Mouse (Mus musculus) right cerebral cortex, postnatal 14 days (tissue): ENCODE results near the gene Whamm.

Source experiments
- DNase-seq: peaks from one replicate; pipeline ENCODE4 v3.0.0; 2022

The Whamm gene

GRCm38 (mm10) chr7:81571108-81571940 lies at the start of gene Whamm:
Gene Whamm, plus strand, starts transcription at chr7:81571266.
- peak; percentile 85 for DNase-seq

DNA sequence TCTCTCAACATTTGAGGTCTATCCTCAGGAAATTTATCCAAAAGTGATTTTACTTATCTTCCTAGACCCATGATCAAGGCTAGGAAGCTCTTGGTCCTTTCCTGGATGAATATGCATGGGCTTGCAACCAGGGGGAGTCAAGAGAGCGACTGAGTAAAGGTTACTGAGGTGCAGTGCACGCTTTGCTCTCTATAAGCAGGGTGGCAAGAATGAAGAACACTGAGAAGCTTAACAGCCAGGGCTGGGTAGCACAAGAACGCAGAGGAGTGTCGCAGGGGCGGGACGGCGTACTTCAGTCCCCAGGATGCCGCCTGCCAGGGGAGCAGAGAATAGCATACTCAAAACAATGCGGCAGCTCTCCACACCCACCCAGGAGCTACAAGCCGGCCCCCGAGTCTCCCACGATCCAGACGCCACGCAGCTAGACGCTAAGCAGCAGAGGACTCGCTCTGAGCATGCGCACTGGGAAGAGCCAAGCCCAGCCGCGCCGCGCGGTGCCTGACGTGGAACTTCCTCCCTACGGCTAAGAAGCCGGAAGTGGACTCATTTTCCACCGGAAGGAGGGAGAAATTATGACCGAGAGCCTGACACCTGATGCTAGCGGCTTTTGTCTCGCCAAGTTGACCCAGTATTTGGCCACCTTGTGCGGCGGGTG lies 47.9 kb upstream of the Whamm start:
- peak; percentile 90 for DNase-seq

- no peak for DNase-seq
Measured at GRCm38 (mm10) chr7:81523663-81524017, 47.4 kb upstream of the Whamm start.

DNA sequence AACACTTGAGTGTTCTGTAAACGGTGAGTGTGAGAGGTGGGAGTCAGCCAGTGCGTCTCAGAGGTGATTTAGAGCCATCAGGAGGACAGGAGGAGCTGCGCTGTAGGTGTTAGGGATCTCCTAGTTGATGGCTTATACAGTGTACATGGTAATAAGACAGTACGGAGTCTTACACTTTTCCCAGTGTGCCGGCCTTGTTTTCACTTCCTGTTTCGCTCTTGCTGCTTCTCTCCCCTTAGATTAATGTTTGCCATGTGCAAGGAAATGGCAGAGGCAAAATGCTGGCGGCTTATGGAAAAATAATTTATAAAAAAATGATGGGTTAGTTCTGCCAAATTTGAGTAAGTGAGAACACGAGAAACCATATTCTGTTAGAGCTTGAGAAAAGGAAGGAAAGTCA lies 42.1 kb upstream of the Whamm start:
- DNase-seq: no peak

DNA sequence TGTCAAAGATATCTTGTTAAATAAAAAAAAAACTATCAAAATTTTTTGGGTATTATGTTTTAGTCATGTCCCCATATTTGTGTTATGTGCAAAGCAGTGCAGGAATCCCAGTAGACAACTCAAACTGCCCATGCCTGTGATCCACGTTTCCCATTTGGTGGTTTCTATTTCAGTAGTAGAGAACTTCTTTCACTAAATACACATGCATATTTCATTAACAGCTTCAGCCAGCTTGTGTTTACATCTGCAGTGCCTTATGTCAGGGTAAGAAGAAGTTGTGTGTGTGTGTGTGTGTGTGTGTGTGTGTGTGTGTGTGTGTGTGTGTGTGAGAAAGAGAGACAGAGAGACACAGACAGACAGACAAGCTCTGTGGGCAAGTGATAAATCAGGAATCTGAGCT lies 39.6 kb upstream of the Whamm start:
- no peak for DNase-seq

GRCm38 (mm10) chr7:81536478-81536877 lies 34.6 kb upstream of the Whamm start:
- DNase-seq: no peak

GRCm38 (mm10) chr7:81538070-81538675 lies 32.9 kb upstream of the Whamm start:
- peak; percentile 38 for DNase-seq

- DNase-seq: no peak
Measured at GRCm38 (mm10) chr7:81539565-81539964, 31.5 kb upstream of the Whamm start.

DNA sequence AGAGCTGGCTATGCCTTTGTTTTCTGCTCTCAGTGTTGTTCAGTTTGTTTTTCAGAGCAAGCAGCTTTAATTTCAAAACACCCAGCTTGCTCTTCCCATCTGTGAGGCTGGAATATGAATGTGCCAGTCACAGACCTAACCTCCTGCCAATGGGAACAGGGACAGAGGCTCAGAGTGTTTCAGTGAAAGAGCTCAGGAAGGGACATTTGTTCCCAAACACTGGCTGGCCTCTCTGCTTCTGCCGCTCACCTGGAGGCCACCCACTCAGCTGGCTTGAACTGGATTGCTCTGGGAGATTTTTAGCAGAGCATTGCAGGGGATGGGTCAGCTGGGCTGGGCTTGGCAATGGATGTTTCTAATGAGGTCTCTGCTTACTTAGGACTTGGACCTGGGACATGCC lies 30.1 kb upstream of the Whamm start:
- no peak for DNase-seq

DNA sequence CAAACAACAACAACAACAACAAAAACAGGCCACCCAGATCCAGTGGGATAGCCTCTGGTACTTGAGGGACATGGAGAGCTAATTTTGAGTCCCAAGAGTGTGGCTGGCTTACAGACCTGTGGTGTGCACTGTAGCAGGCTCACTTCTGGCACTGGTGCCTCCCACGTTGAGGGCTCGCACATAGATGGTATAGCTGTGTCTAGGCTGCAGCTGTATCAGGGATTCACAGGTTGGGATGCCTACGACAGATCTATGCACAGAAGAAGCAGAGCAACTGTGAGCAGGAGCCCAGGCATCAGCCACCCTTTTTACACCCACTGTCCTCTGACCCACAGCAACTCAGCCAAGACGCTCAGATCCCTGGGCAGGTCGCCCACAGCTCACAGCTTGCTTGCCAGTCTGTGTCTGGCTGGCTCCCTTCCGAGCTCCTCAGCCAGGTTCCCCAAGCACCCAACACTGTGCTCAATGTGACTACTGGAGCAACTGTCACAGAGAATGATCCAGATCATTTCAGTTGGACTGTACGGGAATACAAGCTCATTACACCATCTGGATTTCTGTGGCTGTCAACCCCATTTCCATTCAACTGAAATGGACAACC lies 29.0 kb upstream of the Whamm start:
- DNase-seq: peak; percentile 71

DNA sequence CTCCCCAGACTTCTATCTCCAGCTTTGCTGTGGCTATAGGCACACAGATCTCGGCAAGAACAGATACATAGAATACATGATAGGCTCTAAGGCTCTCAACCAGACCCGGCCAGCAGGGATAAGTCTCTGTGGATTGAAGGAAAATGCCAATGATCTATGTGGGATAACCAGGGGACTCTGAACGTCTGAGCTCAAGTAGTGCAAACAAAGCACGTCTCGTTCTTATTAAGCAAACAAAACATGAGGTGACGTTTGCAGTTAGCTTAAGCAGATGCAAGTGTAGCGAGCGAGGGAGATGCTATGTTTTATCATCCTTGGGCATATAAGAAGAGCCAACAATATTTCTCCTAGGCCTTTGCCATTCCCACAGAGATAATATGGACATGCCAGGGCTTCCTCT lies 28.1 kb upstream of the Whamm start:
- no peak for DNase-seq

DNA sequence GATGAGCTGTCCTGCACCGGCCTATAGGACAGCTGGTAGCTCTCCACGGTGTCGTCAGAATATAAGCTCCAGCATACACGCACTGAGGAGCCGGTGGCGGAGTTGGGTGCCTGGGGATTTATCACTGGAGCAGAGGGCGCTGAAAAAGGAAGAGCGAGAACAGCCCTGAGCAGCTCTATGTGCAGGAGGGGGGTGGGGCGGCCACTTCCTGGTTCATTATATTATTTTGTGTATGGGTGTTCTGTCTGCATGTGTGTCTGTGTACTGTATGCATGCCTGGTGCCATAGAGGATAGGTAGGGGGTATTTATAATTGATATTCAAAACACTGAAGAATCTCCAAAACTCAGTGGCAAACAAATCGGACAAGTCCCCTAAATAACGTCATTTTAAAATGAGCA lies 22.2 kb upstream of the Whamm start:
- no peak for DNase-seq

GRCm38 (mm10) chr7:81553589-81553988 lies 17.5 kb upstream of the Whamm start:
- no peak for DNase-seq

DNA sequence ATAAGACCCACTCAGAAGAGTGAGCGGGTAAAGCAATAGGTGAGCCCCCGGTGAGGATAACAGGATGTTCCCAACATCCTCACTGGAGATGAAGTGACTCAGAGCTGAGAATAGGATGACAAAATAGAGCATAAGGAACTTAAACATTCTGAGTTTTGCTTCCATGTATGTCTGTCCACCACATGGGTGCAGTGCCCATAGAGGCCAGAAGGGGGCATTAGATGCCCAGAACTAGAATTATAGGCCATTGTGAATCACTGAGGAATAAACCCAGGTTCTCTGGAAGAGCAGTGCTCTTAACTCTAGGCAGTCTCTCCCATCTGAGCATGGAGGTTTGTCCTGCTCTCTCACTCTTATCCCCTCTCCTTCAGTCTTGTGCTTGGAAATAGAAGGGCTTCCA lies 16.7 kb upstream of the Whamm start:
- peak; percentile 29 for DNase-seq

GRCm38 (mm10) chr7:81556839-81557238 lies 14.2 kb upstream of the Whamm start:
- DNase-seq: no peak

- no peak for DNase-seq
Measured at GRCm38 (mm10) chr7:81557252-81557984, 13.6 kb upstream of the Whamm start.

- DNase-seq: no peak
Measured at GRCm38 (mm10) chr7:81557985-81558360, 13.1 kb upstream of the Whamm start.

- no peak for DNase-seq
Measured at GRCm38 (mm10) chr7:81559231-81559980, 11.7 kb upstream of the Whamm start.

- DNase-seq: no peak
Measured at GRCm38 (mm10) chr7:81560101-81561049, 10.7 kb upstream of the Whamm start.

GRCm38 (mm10) chr7:81561211-81561610 lies 9.9 kb upstream of the Whamm start:
- DNase-seq: no peak

- DNase-seq: no peak
Measured at GRCm38 (mm10) chr7:81563506-81564015, 7.5 kb upstream of the Whamm start.
